Mouse (Mus musculus): ENCODE data around the gene Rin3.

DNA sequence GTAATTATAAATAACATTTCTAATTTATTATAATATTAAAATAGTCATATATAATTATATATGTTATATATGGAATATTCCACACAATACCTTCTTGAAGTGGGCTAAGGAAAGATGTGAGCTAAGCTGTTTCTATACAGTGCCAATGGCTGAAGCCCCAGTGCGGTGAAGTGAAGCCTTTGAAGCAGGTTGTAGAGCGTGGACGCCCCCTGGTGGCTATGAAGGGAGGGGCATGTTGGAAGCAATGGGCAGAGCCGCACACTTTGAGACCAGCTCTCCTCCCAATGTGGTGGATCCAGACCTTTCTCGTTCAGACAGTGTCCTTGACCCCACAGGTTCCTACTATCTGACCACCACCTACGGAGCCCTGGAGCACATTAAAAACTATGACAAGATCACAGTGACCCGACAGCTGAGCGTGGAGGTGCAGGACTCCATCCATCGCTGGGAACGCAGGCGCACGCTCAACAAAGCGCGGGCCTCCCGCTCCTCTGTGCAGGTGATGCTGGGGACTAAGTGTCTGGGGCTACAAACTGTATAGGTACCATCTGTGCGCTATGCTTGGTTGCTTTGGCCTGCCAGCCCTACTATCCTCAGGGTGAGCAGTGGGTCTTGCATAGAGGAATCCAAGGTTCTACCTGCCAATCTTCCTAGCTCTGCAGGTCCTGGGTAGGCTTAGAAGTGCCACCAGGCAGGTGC lies 104.5 kb downstream of the Rin3 start:
- TF ChIP-seq CTCF (IDR thresholded peaks at IDR 0.05; ENCODE audit: low read depth) (peak; percentile 97), EP300 (optimal IDR thresholded peaks at IDR 0.05) (no peak)
